Mouse (Mus musculus) heart, adult 9 months (tissue): ENCODE measurements around the gene Kat14.
A peak's percentile ranks its signal among the peaks of the same experiment; 100 is the strongest.

Experiments
- DNase-seq, 2 experiments: peaks; one replicate each; pipeline ENCODE4 v3.0.0; 2022; ENCODE audit warnings: low spot score in 2 of 2

Kat14 gene

DNA sequence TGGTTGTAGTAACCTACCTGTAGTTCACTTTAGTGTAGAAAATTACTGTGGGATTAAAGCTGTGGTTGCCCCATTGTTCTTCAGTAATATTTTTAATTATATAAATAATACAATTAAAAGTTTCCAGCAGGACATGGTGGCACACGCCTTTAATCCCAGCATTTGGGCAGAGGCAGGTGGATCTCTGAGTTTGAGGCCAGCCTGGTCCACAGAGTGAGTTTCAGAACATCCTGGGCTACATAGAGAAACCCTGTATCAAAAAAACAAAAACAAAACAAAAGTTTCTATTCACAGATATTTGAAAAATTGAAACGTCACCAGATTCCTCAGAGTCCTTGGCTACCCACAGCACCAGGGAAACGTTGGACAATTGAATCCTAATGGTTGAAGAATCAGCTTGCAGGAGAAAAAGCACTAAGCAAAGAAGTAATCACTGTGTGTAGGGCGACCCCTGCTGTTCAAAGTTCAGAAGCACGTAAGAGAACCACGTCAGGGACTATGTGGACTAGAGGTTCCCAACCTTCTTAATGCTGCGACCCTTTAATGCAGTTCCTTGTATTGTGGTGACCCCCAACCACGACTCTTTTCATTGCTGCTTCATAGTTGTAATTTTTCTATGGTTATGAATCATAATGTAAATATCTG lies 83.7 kb downstream of the Kat14 start:
- DNase-seq, result peak; percentile 21 to 62
